Mouse (Mus musculus) liver (tissue): ENCODE measurements around the gene She.
A peak's percentile ranks its signal among the peaks of the same experiment; 100 is the strongest.

Experiments used
- DNase-seq: peaks from one replicate; pipeline ENCODE4 v3.0.0-alpha.2; 2020; ENCODE audit warnings: mixed read lengths

Gene She

GRCm38 (mm10) chr3:89865020-89865419 lies 33.9 kb downstream of the She start:
- no peak for DNase-seq

GRCm38 (mm10) chr3:89865764-89866163 lies 34.6 kb downstream of the She start:
- DNase-seq, result no peak

- no peak for DNase-seq
Observed at GRCm38 (mm10) chr3:89867651-89868050, 36.5 kb downstream of the She start.

- no peak for DNase-seq
Observed at GRCm38 (mm10) chr3:89868357-89868756, 37.2 kb downstream of the She start.

- no peak for DNase-seq
Observed at GRCm38 (mm10) chr3:89868956-89869355, 37.8 kb downstream of the She start.

GRCm38 (mm10) chr3:89869556-89869955 lies 38.4 kb downstream of the She start:
- DNase-seq, result no peak

- peak; percentile 63 for DNase-seq
Observed at GRCm38 (mm10) chr3:89870472-89871271, 39.5 kb downstream of the She start.

- peak; percentile 84 for DNase-seq
Observed at GRCm38 (mm10) chr3:89871339-89871914, 40.3 kb downstream of the She start.

- peak; percentile 83 for DNase-seq
Observed at GRCm38 (mm10) chr3:89872209-89872608, 41.0 kb downstream of the She start.

- no peak for DNase-seq
Observed at GRCm38 (mm10) chr3:89872684-89873083, 41.5 kb downstream of the She start.

GRCm38 (mm10) chr3:89874076-89874475 lies 42.9 kb downstream of the She start:
- peak; percentile 39 for DNase-seq

- no peak for DNase-seq
Observed at GRCm38 (mm10) chr3:89875021-89875420, 43.9 kb downstream of the She start.

- DNase-seq, result no peak
Observed at GRCm38 (mm10) chr3:89875781-89876180, 44.6 kb downstream of the She start.

GRCm38 (mm10) chr3:89876469-89876868 lies 45.3 kb downstream of the She start:
- no peak for DNase-seq

- DNase-seq, result no peak
Observed at GRCm38 (mm10) chr3:89877129-89877528, 46.0 kb downstream of the She start.

- no peak for DNase-seq
Observed at GRCm38 (mm10) chr3:89878456-89878855, 47.3 kb downstream of the She start.

GRCm38 (mm10) chr3:89879326-89879725 lies 48.2 kb downstream of the She start:
- no peak for DNase-seq

- DNase-seq, result peak; percentile 82
Observed at GRCm38 (mm10) chr3:89880036-89880851, 49.1 kb downstream of the She start.

GRCm38 (mm10) chr3:89882556-89883181 lies 51.5 kb downstream of the She start:
- no peak for DNase-seq

GRCm38 (mm10) chr3:89883582-89884041 lies 52.4 kb downstream of the She start:
- DNase-seq, result peak; percentile 37

GRCm38 (mm10) chr3:89885766-89886165 lies 54.6 kb downstream of the She start:
- no peak for DNase-seq

- DNase-seq, result no peak
Observed at GRCm38 (mm10) chr3:89887582-89888230, 56.5 kb downstream of the She start.
